Mouse (Mus musculus) duodenum, adult 2 months (tissue): ENCODE results near the gene Etv3. TPM values are rescaled to one million over a fixed set of nuclear protein-coding genes. Genes with fewer than 3 reads are reported as not detected.

ENCODE experiments used
- polyA plus RNA-seq: library from polyadenylated mRNA; depleted of rRNA; stranded (reverse); fragments of >200 nt; gene quantifications from 2 replicates; pipeline ENCODE4 v1.2.3, GENCODE M21; 2012; ENCODE audit warnings: low replicate concordance; rRNA removed

The Etv3 gene
- polyA plus RNA-seq = 10.8 and 12.3 TPM in 2 replicates

DNA sequence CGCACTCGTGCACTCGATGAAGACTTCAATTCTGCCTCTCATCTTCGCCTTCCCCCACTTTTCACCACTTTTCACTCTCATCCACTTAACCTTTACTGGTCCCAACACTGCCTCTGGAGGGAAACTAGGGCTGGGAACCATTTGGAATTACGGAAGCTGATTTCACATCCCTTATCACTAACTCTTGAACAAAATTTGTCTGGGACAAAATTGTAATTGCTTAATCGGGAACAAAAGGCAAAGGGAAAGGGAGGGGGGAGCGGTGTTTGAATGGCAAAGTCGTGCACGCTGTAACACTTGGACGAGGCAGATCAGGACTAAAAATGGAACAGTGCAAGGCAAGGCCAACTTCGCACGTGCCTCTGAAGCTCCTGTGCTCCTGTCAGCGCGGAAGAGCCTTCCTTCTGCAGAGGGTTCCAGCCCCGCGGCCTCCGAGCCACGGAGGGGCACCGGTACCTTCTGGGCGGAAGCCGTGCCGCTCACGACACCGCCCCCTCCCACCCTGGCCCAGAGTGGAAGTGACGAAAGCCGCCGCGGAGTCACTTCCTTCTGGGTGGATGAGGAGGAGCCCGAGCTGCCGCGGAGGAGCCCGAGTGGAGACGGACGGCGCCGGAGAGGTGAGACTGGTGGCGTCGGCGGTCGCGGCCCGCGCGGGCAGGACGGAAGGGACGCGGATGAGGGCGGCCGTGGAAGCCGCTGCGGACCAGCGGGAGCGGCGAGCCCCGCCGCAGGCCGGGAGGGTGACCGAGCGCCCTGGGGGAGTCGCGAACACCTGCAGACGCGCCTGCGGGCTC is at the start of gene Etv3:
TSS of gene Etv3 (plus strand) at position 365 of the 794 bp plus-strand sequence.

Other genes starting within 250 kb of the Etv3 start
- 0.16 TPM in 1 of 2 replicates, not detected in the other for gene Cd5l, start 167.5 kb upstream of the Etv3 start, polyA plus RNA-seq
- gene Fcrl1, start 149.0 kb upstream of the Etv3 start, polyA plus RNA-seq = 0.22 and 0.94 TPM in 2 replicates
- gene Fcrl5, start 89.6 kb upstream of the Etv3 start, polyA plus RNA-seq = 0.04 TPM in 1 of 2 replicates, not detected in the other
- 22.3 and 23.9 TPM in 2 replicates for gene Arhgef11, start 92.2 kb downstream of the Etv3 start, polyA plus RNA-seq
- 0.04 and 0.05 TPM in 2 replicates for gene Lrrc71, start 223.2 kb downstream of the Etv3 start, polyA plus RNA-seq